Mouse (Mus musculus) cerebellum, adult 18-20 months (tissue): ENCODE results near the gene Smr2.
"Not testable (repeated sequence)": the region's sequence is repeated elsewhere in the genome, so short reads cannot be mapped to it uniquely, and the experiment has no call there.

Experiments
- DNase-seq, 2 experiments: peaks; one replicate each; pipeline ENCODE4 v3.0.0; 2021

Gene Smr2

DNA sequence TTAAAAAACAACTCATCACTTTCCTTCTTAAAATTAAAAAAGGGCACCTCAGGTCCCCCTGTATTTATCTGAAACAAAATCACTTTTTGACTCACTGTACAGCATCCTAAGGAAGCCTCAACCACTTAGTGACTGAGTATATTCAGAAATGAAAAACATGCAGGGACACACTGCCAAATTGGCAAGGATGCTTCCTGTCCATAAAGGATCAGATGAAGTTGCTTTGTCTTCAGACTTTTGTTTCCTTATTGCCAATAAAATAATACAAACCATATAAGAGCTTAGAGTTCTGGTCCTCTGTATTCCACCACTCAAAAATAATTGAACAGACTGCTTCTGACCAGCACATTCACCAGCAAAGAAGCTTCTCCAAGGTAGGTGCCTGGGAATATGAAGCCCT, at the start of gene Smr2:
TSS of gene Smr2 (plus strand) at position 301 of the 400 bp plus-strand sequence.
- DNase-seq: not testable (repeated sequence)

GRCm38 (mm10) chr5:88111430-88111829, 25.1 kb downstream of the Smr2 start, which contains the start of gene Gm11116:
Gm11116 (minus strand) TSS chr5:88111530.
- no peak for DNase-seq

GRCm38 (mm10) chr5:88153999-88154398, 67.6 kb downstream of the Smr2 start, which contains the start of gene Gm11115:
Gm11115 (minus strand) TSS chr5:88154099.
- no peak for DNase-seq
